In the genomic region with DNA sequence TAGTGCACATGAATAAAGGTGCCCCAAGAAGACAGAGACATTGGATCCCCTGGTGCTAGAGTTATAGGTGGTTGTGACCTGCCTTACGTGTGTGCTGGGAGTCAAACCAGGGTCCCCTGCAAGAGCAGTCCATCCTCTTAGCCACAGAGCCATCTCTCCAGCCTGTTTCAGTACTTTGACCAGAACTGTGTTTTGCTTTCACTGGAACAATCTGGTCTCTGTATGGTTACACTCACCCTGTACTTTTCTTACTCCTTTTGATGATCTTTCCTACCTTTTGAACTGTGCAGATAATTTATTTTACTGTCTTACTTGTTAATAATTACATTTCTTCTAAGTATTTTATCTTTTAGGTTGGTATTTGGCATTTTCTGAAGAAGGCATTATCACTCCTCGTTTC, we compare ENCODE assay signal across 28 mouse cellular contexts.
"Had no signal": no experiment of that assay in that cellular context is flagged by ENCODE, and none has a peak within 500 bp of the region (broad histone marks: within the 10 kb centered on the region; RNA-seq: fewer than 3 reads in every experiment).

No protein-coding gene starts in this region.

- H3K4me2 ChIP-seq: embryonic facial prominence, embryonic 12.5 days; embryonic facial prominence, embryonic 13.5 days; embryonic facial prominence, embryonic 15.5 days; forebrain, embryonic 12.5 days; forebrain, embryonic 13.5 days; forebrain, embryonic 15.5 days had no signal

- H3K9me3 ChIP-seq: embryonic facial prominence, embryonic 10.5 days; embryonic facial prominence, embryonic 12.5 days; embryonic facial prominence, embryonic 13.5 days; embryonic facial prominence, embryonic 15.5 days; forebrain, embryonic 10.5 days; forebrain, embryonic 12.5 days; forebrain, embryonic 13.5 days; forebrain, embryonic 15.5 days had no signal

- H3K4me3 ChIP-seq: embryonic facial prominence, embryonic 10.5 days; embryonic facial prominence, embryonic 12.5 days; embryonic facial prominence, embryonic 13.5 days; embryonic facial prominence, embryonic 15.5 days; erythroblast, embryonic 14.5 days; forebrain, embryonic 10.5 days; forebrain, embryonic 12.5 days; forebrain, embryonic 13.5 days; forebrain, embryonic 15.5 days; gastrocnemius, adult 2 months had no signal

- H3K9ac ChIP-seq: embryonic facial prominence, embryonic 12.5 days; embryonic facial prominence, embryonic 13.5 days; embryonic facial prominence, embryonic 15.5 days; forebrain, embryonic 12.5 days; forebrain, embryonic 13.5 days; forebrain, embryonic 15.5 days; forebrain, postnatal 0 days had no signal

- DNase-seq: cerebellum, adult 2 months; cerebellum, adult 8-10 months; cerebellum, adult 9-10 months; cerebellum, adult 9-11 months; cerebellum, postnatal 10 days; cerebellum, postnatal 14 days; cerebellum, postnatal 25 days; cerebellum, postnatal 36 days; embryo, embryonic 11 days; forebrain, postnatal 0 days; gastrocnemius, adult 2 months; gastrocnemius, postnatal 10 days; gastrocnemius, postnatal 14 days; gastrocnemius, postnatal 25 days; gastrocnemius, postnatal 36 days; heart, adult 11 months; heart, adult 18-20 months had no signal

- H3K27ac ChIP-seq: embryonic facial prominence, embryonic 10.5 days; embryonic facial prominence, embryonic 12.5 days; embryonic facial prominence, embryonic 13.5 days; embryonic facial prominence, embryonic 15.5 days; forebrain, embryonic 10.5 days; forebrain, embryonic 12.5 days; forebrain, embryonic 13.5 days; forebrain, embryonic 15.5 days; gastrocnemius, adult 2 months had no signal

- H3K36me3 ChIP-seq: embryonic facial prominence, embryonic 10.5 days; embryonic facial prominence, embryonic 12.5 days; embryonic facial prominence, embryonic 13.5 days; embryonic facial prominence, embryonic 15.5 days; forebrain, embryonic 10.5 days; forebrain, embryonic 12.5 days; forebrain, embryonic 15.5 days had no signal

- ATAC-seq: forebrain, embryonic 13.5 days; forebrain, embryonic 14.5 days; forebrain, embryonic 15.5 days; forebrain, embryonic 16.5 days; forebrain, postnatal 0 days had no signal

- H3K4me1 ChIP-seq: embryonic facial prominence, embryonic 10.5 days; embryonic facial prominence, embryonic 12.5 days; embryonic facial prominence, embryonic 13.5 days; embryonic facial prominence, embryonic 15.5 days; forebrain, embryonic 10.5 days; forebrain, embryonic 12.5 days; forebrain, embryonic 13.5 days; forebrain, embryonic 15.5 days had no signal

- H3K27me3 ChIP-seq: embryonic facial prominence, embryonic 12.5 days; embryonic facial prominence, embryonic 13.5 days; embryonic facial prominence, embryonic 15.5 days; forebrain, embryonic 12.5 days; forebrain, embryonic 13.5 days; forebrain, embryonic 15.5 days had no signal
